Mouse (Mus musculus) kidney, adult 2 months (tissue): Measurements from ENCODE around the gene Anp32e. TPM values are rescaled to one million over a fixed set of nuclear protein-coding genes. Genes with fewer than 3 reads are reported as not detected.
"Not testable (repeated sequence)": the region's sequence is repeated elsewhere in the genome, so short reads cannot be mapped to it uniquely, and the experiment has no call there.

Experiments used
- DNase-seq: peaks from one replicate; pipeline ENCODE4 v3.0.0; 2021
- H3K27ac ChIP-seq: fragments of 200-500 bp; 2 replicates; pipeline ENCODE4 v1.5.1; 2012; ENCODE audit warnings: low read depth, low read length, control low read depth, inconsistent platforms; ENCODE audit not compliant: insufficient read depth
- H3K27me3 ChIP-seq: fragments of 200-500 bp; replicated peaks from 2 replicates; pipeline ENCODE4 v1.6.1; 2012; ENCODE audit warnings: mild to moderate bottlenecking, moderate library complexity, low read length, inconsistent platforms; ENCODE audit not compliant: control insufficient read depth, insufficient read depth
- H3K36me3 ChIP-seq: fragments of 200-500 bp; 2 replicates; pipeline ENCODE4 v1.6.1; 2012; ENCODE audit warnings: mild to moderate bottlenecking, moderate library complexity, low read length, inconsistent platforms; ENCODE audit not compliant: control insufficient read depth, insufficient read depth
- H3K4me1 ChIP-seq: fragments of 200-500 bp; 2 replicates; pipeline ENCODE4 v1.6.1; 2011; ENCODE audit warnings: low read length; ENCODE audit not compliant: control insufficient read depth, insufficient read depth
- H3K4me3 ChIP-seq: fragments of 200-500 bp; 2 replicates; pipeline ENCODE4 v1.5.1; 2011; ENCODE audit warnings: mild to moderate bottlenecking, low read depth, low read length, control low read depth; ENCODE audit not compliant: insufficient read depth
- CTCF ChIP-seq: fragments of 200-500 bp; conservative IDR thresholded peaks from 2 replicates; pipeline ENCODE4 v1.5.1; 2011; ENCODE audit warnings: low read depth, mild to moderate bottlenecking, control low read depth, low read length, moderate library complexity, mixed read lengths; ENCODE audit not compliant: insufficient read depth, insufficient read length
- POLR2A ChIP-seq: fragments of 200-500 bp; IDR thresholded peaks from one replicate; pipeline ENCODE4 v1.6.1; 2011; ENCODE audit warnings: low read depth, low read length, control low read depth
- WGBS: fragments of 180-500 bp; shearing (Covaris S2); methylation state at CpG from one replicate; pipeline ENCODE4 v1.1.7; 2018; 5-methylcytosine and 5-hydroxymethylcytosine counted together
- polyA plus RNA-seq: library from polyadenylated mRNA; depleted of rRNA; stranded (reverse); fragments of >200 nt; gene quantifications from 2 replicates; pipeline ENCODE4 v1.2.3, GENCODE M21; 2012

Anp32e gene
- polyA plus RNA-seq, 1 experiment, result 18.5 TPM

GRCm38 (mm10) chr3:95955318-95955717, 26.3 kb downstream of the Anp32e start:
- Histone ChIP-seq H3K36me3 (no peaks in the 10 kb centered on the region), H3K4me3 (no peak overlapping the region), H3K27ac (no peak overlapping the region), H3K4me1 (no peaks in the 10 kb centered on the region), H3K27me3 (no peaks in the 10 kb centered on the region)
- TF ChIP-seq CTCF (no peak), POLR2A (no peak)
- WGBS, result 77% methylated on average over 5 of the region's 5 CpGs
- DNase-seq, result no peak

- 53% methylated on average over 8 of the region's 8 CpGs for WGBS
- no peak overlapping the region for H3K4me3 ChIP-seq
- no peaks in the 10 kb centered on the region for H3K4me1 ChIP-seq
- TF ChIP-seq POLR2A (no peak), CTCF (no peak)
- H3K27ac ChIP-seq, result no peak overlapping the region
- DNase-seq, result peak; percentile 46
- H3K27me3 ChIP-seq, result no peaks in the 10 kb centered on the region
- no peaks in the 10 kb centered on the region for H3K36me3 ChIP-seq
Measured at GRCm38 (mm10) chr3:95957359-95958148, 28.5 kb downstream of the Anp32e start.

- Histone ChIP-seq H3K27me3 (no peaks in the 10 kb centered on the region), H3K4me3 (no peak overlapping the region), H3K36me3 (no peaks in the 10 kb centered on the region), H3K4me1 (no peaks in the 10 kb centered on the region), H3K27ac (no peak overlapping the region)
- 75% methylated on average over 5 of the region's 5 CpGs for WGBS
- peak; percentile 42 for DNase-seq
- TF ChIP-seq CTCF (peak; percentile 15; the same call in 1 of the 2 replicates), POLR2A (no peak)
Measured at GRCm38 (mm10) chr3:95959082-95959481, 30.0 kb downstream of the Anp32e start.

- H3K27ac ChIP-seq, result no peak overlapping the region
- H3K27me3 ChIP-seq, result no peaks in the 10 kb centered on the region
- no peak overlapping the region for H3K4me3 ChIP-seq
- H3K4me1 ChIP-seq, result no peaks in the 10 kb centered on the region
- no peaks in the 10 kb centered on the region for H3K36me3 ChIP-seq
- TF ChIP-seq POLR2A, result no peak
- no peak for TF ChIP-seq CTCF
- DNase-seq, result no peak
- 91% methylated on average over 1 of the region's 1 CpGs for WGBS
Measured at GRCm38 (mm10) chr3:95959807-95960206, 30.8 kb downstream of the Anp32e start.

GRCm38 (mm10) chr3:95962182-95962581, 33.1 kb downstream of the Anp32e start:
- H3K4me1 ChIP-seq, H3K27ac ChIP-seq, H3K27me3 ChIP-seq, DNase-seq, H3K36me3 ChIP-seq, H3K4me3 ChIP-seq: not testable (repeated sequence)
- WGBS, result 87% methylated on average over 8 of the region's 8 CpGs

GRCm38 (mm10) chr3:95963230-95963629, 34.2 kb downstream of the Anp32e start:
- Histone ChIP-seq H3K36me3 (no peaks in the 10 kb centered on the region), H3K4me3 (no peak overlapping the region), H3K27ac (no peak overlapping the region), H3K27me3 (no peaks in the 10 kb centered on the region), H3K4me1 (no peaks in the 10 kb centered on the region)
- no peak for DNase-seq
- WGBS, result 51% methylated on average over 2 of the region's 2 CpGs
- TF ChIP-seq POLR2A (no peak), CTCF (no peak)

- TF ChIP-seq POLR2A, result no peak
- peak; percentile 63 for TF ChIP-seq CTCF
- no peak overlapping the region for H3K4me3 ChIP-seq
- DNase-seq, result peak; percentile 55
- H3K27ac ChIP-seq, result no peak overlapping the region
- H3K36me3 ChIP-seq, result no peaks in the 10 kb centered on the region
- no peaks in the 10 kb centered on the region for H3K4me1 ChIP-seq
- H3K27me3 ChIP-seq, result no peaks in the 10 kb centered on the region
- 31% methylated on average over 4 of the region's 4 CpGs for WGBS
Measured at GRCm38 (mm10) chr3:95963681-95964080, 34.6 kb downstream of the Anp32e start.
